Mouse (Mus musculus) hindbrain, embryonic 14.5 days (tissue): ENCODE data around the gene Slc39a2. TPM values are rescaled to one million over a fixed set of nuclear protein-coding genes. Genes with fewer than 3 reads are reported as not detected.

ENCODE experiments used
- ATAC-seq: fragments of 200-750 bp; cut with Nextera tagmentation; 2 replicates; pipeline ENCODE4 v1.8.0; 2017; ENCODE audit warnings: moderate number of reproducible peaks, mild to moderate bottlenecking, moderate TSS enrichment, moderate library complexity; ENCODE audit not compliant: low FRiP score
- DNase-seq: peaks from one replicate; pipeline ENCODE4 v3.0.0-alpha.2; 2015; ENCODE audit warnings: low spot score
- H3K27ac ChIP-seq: fragments of 300-500 bp; sonication (generic); 2 replicates; pipeline ENCODE4 v1.5.1; 2014; ENCODE audit warnings: mild to moderate bottlenecking, moderate library complexity
- H3K27me3 ChIP-seq: fragments of 300-500 bp; sonication (generic); 2 replicates; pipeline ENCODE4 v1.6.1; 2014; ENCODE audit warnings: mild to moderate bottlenecking, low read length, mixed read lengths; ENCODE audit not compliant: control insufficient read depth, insufficient read depth
- H3K36me3 ChIP-seq: fragments of 300-500 bp; sonication (generic); replicated peaks from 2 replicates; pipeline ENCODE4 v1.6.1; 2014; ENCODE audit not compliant: control insufficient read depth, insufficient read depth
- H3K4me1 ChIP-seq: fragments of 300-500 bp; sonication (generic); replicated peaks from 2 replicates; pipeline ENCODE4 v1.6.1; 2014; ENCODE audit warnings: antibody characterized with exemption, low read length, mixed read lengths; ENCODE audit not compliant: control insufficient read depth, insufficient read depth
- H3K4me2 ChIP-seq: fragments of 300-500 bp; sonication (generic); replicated peaks from 2 replicates; pipeline ENCODE4 v1.6.1; 2014; ENCODE audit warnings: mild to moderate bottlenecking, moderate library complexity
- H3K4me3 ChIP-seq: fragments of 300-500 bp; sonication (generic); replicated peaks from 2 replicates; pipeline ENCODE4 v1.5.1; 2014; ENCODE audit warnings: mild to moderate bottlenecking, low read length
- H3K9ac ChIP-seq: fragments of 300-500 bp; sonication (generic); 2 replicates; pipeline ENCODE4 v1.6.1; 2014
- H3K9me3 ChIP-seq: fragments of 300-500 bp; sonication (generic); 2 replicates; pipeline ENCODE4 v1.6.1; 2016; ENCODE audit warnings: low read length; ENCODE audit not compliant: control insufficient read depth
- WGBS: fragments of 180-500 bp; shearing (Covaris S2); extraction: QIAGEN DNeasy Blood & Tissue Kit; methylation state at CpG from one replicate; pipeline ENCODE4 v1.1.7; 2014; 5-methylcytosine and 5-hydroxymethylcytosine counted together
- polyA plus RNA-seq: library from polyadenylated mRNA; unstranded; fragments of >200 nt; fragmentation: Nextera tagmentation; extraction: Ambion mirVana; gene quantifications from 2 replicates; pipeline ENCODE4 v1.2.1, GENCODE M21; 2014

The Slc39a2 gene
- polyA plus RNA-seq, 1 experiment from 2014 or later = 1.5 TPM

DNA sequence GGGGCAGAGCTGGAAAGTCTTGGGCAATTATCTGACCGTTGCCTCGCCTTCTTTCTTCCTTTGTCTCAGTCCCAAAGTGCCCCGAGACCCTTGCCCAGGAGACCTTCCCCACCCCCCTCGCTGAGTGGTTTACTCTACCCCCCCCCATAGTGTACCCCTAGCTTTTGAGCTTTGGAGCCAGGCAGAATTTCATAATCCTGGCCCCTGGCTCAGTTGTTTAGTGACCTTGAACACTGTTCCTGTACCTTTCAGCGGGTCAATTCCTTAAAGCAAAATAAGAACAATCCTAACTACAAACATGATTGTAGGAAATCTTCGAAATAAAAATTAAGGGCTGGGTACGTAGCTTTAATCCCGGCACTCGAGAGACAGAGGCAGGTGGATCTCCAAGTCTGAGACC is 48.9 kb downstream of the Slc39a2 start:
- Histone ChIP-seq H3K4me2 (no peak overlapping the region), H3K4me3 (no peak overlapping the region), H3K36me3 (no peaks in the 10 kb centered on the region), H3K27me3 (no peaks in the 10 kb centered on the region), H3K27ac (no peak overlapping the region), H3K9me3 (no peaks in the 10 kb centered on the region), H3K9ac (no peak overlapping the region), H3K4me1 (no peaks in the 10 kb centered on the region)
- 56% methylated on average over 9 of the region's 9 CpGs for WGBS
- DNase-seq = no peak
- no peak for ATAC-seq

DNA sequence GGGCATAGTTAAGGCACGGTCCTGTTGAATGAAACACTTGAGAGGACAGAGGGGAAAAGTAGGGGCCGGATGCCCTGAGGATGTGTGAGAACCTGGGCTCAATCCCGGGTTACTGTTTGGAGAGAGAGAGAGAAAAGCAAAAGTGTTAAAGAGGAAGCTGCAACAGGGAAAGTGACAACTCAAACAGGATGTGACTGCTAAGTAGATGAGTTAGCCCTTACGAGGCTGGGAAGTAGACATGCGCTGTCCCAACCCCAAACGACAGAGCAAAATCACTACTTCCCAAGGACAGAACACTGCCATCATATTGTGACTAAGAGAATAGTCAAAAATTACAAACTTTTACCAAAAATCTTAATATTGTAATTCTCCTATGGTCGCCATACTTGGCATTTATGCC is 49.5 kb downstream of the Slc39a2 start:
- Histone ChIP-seq H3K9ac (no peak overlapping the region), H3K36me3 (no peaks in the 10 kb centered on the region), H3K4me3 (no peak overlapping the region), H3K4me1 (no peaks in the 10 kb centered on the region), H3K27ac (no peak overlapping the region), H3K9me3 (no peaks in the 10 kb centered on the region), H3K27me3 (no peaks in the 10 kb centered on the region), H3K4me2 (no peak overlapping the region)
- ATAC-seq (no peak), DNase-seq (no peak)
- WGBS = 71% methylated on average over 7 of the region's 7 CpGs

DNA sequence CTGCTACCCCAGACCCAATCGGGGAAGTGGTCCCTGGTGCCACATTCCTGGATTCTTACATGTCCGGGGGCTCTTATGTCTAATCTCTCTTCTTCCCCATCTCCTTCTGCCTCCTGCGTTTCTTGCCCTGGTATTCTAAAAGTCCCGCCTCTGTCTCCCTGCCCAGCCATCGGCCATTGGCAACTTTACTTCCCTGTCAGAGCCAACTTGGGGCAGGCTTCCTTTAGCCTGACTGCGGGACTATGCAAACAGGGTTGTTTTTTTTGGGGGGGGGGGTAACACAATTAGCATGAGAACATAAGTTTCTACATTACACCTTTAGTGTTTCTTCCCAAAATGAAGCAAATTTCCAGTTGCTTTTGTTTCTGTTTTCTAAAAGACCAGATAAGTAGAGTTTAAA is 50.6 kb downstream of the Slc39a2 start:
- Histone ChIP-seq H3K9me3 (no peaks in the 10 kb centered on the region), H3K27ac (no peak overlapping the region), H3K4me3 (no peak overlapping the region), H3K36me3 (no peaks in the 10 kb centered on the region), H3K27me3 (no peaks in the 10 kb centered on the region), H3K9ac (no peak overlapping the region), H3K4me2 (no peak overlapping the region), H3K4me1 (no peaks in the 10 kb centered on the region)
- ATAC-seq = no peak
- DNase-seq = no peak
- whole genome bisulfite sequencing = 91% methylated on average over 6 of the region's 6 CpGs

Other genes with a start within 250 kb of the Slc39a2 start
- not detected in 2 replicates for gene Gm17079, start 197.4 kb upstream of the Slc39a2 start, polyA plus RNA-seq
- gene Gm5800, start 175.7 kb upstream of the Slc39a2 start, polyA plus RNA-seq = not detected in 2 replicates
- gene Ang4, start 119.3 kb upstream of the Slc39a2 start, polyA plus RNA-seq = not detected in 2 replicates
- not detected in 2 replicates for gene AY358078, start 92.8 kb upstream of the Slc39a2 start, polyA plus RNA-seq
- gene Ear6, start 39.2 kb upstream of the Slc39a2 start, polyA plus RNA-seq = not detected in 2 replicates
- gene Mettl17, start 8.0 kb upstream of the Slc39a2 start, polyA plus RNA-seq = 76.0 and 87.5 TPM in 2 replicates
- 165 and 190 TPM in 2 replicates for gene Ndrg2, start 21.3 kb downstream of the Slc39a2 start, polyA plus RNA-seq
- gene Tppp2, start 25.5 kb downstream of the Slc39a2 start, polyA plus RNA-seq = not detected in 2 replicates
- gene Rnase13, start 29.9 kb downstream of the Slc39a2 start, polyA plus RNA-seq = not detected in 2 replicates
- 67.2 and 68.8 TPM in 2 replicates for gene Arhgef40, start 91.8 kb downstream of the Slc39a2 start, polyA plus RNA-seq
- 0.29 and 0.37 TPM in 2 replicates for gene Tmem253, start 122.8 kb downstream of the Slc39a2 start, polyA plus RNA-seq
- 26.4 and 28.7 TPM in 2 replicates for gene Zfp219, start 127.8 kb downstream of the Slc39a2 start, polyA plus RNA-seq
- gene Olfr221, start 149.6 kb downstream of the Slc39a2 start, polyA plus RNA-seq = not detected in 2 replicates
- gene Hnrnpc, start 211.1 kb downstream of the Slc39a2 start, polyA plus RNA-seq = 447 and 451 TPM in 2 replicates
- gene Rpgrip1, start 217.8 kb downstream of the Slc39a2 start, polyA plus RNA-seq = 31.1 and 41.6 TPM in 2 replicates